Mouse (Mus musculus): ENCODE results near the gene Phlpp2. TPM values are rescaled to one million over a fixed set of nuclear protein-coding genes. Genes with fewer than 3 reads are reported as not detected.

Gene Phlpp2
- total RNA-seq, 1 experiment from 2014 or later: 6.3 TPM

GRCm38 (mm10) chr8:109948285-109948564 lies 79.9 kb downstream of the Phlpp2 start:
- peak; percentile 23 to 26; a peak in 2 of 4 replicates for ATAC-seq (replicated peaks in 1 of 2; ENCODE audit: insufficient read depth in 1 of 2, low FRiP score in 2 of 2, low TSS enrichment in 1 of 2, low read depth in 1 of 2, poor library complexity in 2 of 2, severe bottlenecking in 2 of 2)

GRCm38 (mm10) chr8:109952171-109952570 lies 83.8 kb downstream of the Phlpp2 start:
- ATAC-seq (replicated peaks in 1 of 2; ENCODE audit: insufficient read depth in 1 of 2, low FRiP score in 2 of 2, low TSS enrichment in 1 of 2, low read depth in 1 of 2, poor library complexity in 2 of 2, severe bottlenecking in 2 of 2): no peak

GRCm38 (mm10) chr8:109954486-109954948 lies 86.2 kb downstream of the Phlpp2 start:
- no peak for ATAC-seq (replicated peaks in 1 of 2; ENCODE audit: insufficient read depth in 1 of 2, low FRiP score in 2 of 2, low TSS enrichment in 1 of 2, low read depth in 1 of 2, poor library complexity in 2 of 2, severe bottlenecking in 2 of 2)

GRCm38 (mm10) chr8:109957167-109958028 lies 89.1 kb downstream of the Phlpp2 start:
- ATAC-seq (replicated peaks in 1 of 2; ENCODE audit: insufficient read depth in 1 of 2, low FRiP score in 2 of 2, low TSS enrichment in 1 of 2, low read depth in 1 of 2, poor library complexity in 2 of 2, severe bottlenecking in 2 of 2): peak in 1 of 2 experiments; percentile 24; a peak in 1 of 4 replicates

GRCm38 (mm10) chr8:109958036-109958655 lies 89.8 kb downstream of the Phlpp2 start:
- no peak for ATAC-seq (replicated peaks in 1 of 2; ENCODE audit: insufficient read depth in 1 of 2, low FRiP score in 2 of 2, low TSS enrichment in 1 of 2, low read depth in 1 of 2, poor library complexity in 2 of 2, severe bottlenecking in 2 of 2)

GRCm38 (mm10) chr8:109959112-109959511 lies 90.8 kb downstream of the Phlpp2 start:
- ATAC-seq (replicated peaks in 1 of 2; ENCODE audit: insufficient read depth in 1 of 2, low FRiP score in 2 of 2, low TSS enrichment in 1 of 2, low read depth in 1 of 2, poor library complexity in 2 of 2, severe bottlenecking in 2 of 2): no peak

GRCm38 (mm10) chr8:109961693-109962367 lies 93.5 kb downstream of the Phlpp2 start, which contains the start of gene Marveld3:
TSS of gene Marveld3 (minus strand) at chr8:109962203.
- ATAC-seq (replicated peaks in 1 of 2; ENCODE audit: insufficient read depth in 1 of 2, low FRiP score in 2 of 2, low TSS enrichment in 1 of 2, low read depth in 1 of 2, poor library complexity in 2 of 2, severe bottlenecking in 2 of 2): peak; percentile 20 to 66; a peak in 2 of 4 replicates

- ATAC-seq (replicated peaks in 1 of 2; ENCODE audit: insufficient read depth in 1 of 2, low FRiP score in 2 of 2, low TSS enrichment in 1 of 2, low read depth in 1 of 2, poor library complexity in 2 of 2, severe bottlenecking in 2 of 2): no peak
Measured at GRCm38 (mm10) chr8:109962896-109963295, 94.6 kb downstream of the Phlpp2 start.

GRCm38 (mm10) chr8:109963421-109963820 lies 95.1 kb downstream of the Phlpp2 start:
- no peak for ATAC-seq (replicated peaks in 1 of 2; ENCODE audit: insufficient read depth in 1 of 2, low FRiP score in 2 of 2, low TSS enrichment in 1 of 2, low read depth in 1 of 2, poor library complexity in 2 of 2, severe bottlenecking in 2 of 2)

- no peak for ATAC-seq (replicated peaks in 1 of 2; ENCODE audit: insufficient read depth in 1 of 2, low FRiP score in 2 of 2, low TSS enrichment in 1 of 2, low read depth in 1 of 2, poor library complexity in 2 of 2, severe bottlenecking in 2 of 2)
Measured at GRCm38 (mm10) chr8:109964106-109964505, 95.8 kb downstream of the Phlpp2 start.

GRCm38 (mm10) chr8:109968837-109969236 lies 100.5 kb downstream of the Phlpp2 start:
- ATAC-seq (replicated peaks in 1 of 2; ENCODE audit: insufficient read depth in 1 of 2, low FRiP score in 2 of 2, low TSS enrichment in 1 of 2, low read depth in 1 of 2, poor library complexity in 2 of 2, severe bottlenecking in 2 of 2): no peak

GRCm38 (mm10) chr8:109970323-109970722 lies 102.0 kb downstream of the Phlpp2 start:
- ATAC-seq (replicated peaks in 1 of 2; ENCODE audit: insufficient read depth in 1 of 2, low FRiP score in 2 of 2, low TSS enrichment in 1 of 2, low read depth in 1 of 2, poor library complexity in 2 of 2, severe bottlenecking in 2 of 2): peak; percentile 53 to 69

GRCm38 (mm10) chr8:109972901-109973300 lies 104.6 kb downstream of the Phlpp2 start:
- no peak for ATAC-seq (replicated peaks in 1 of 2; ENCODE audit: insufficient read depth in 1 of 2, low FRiP score in 2 of 2, low TSS enrichment in 1 of 2, low read depth in 1 of 2, poor library complexity in 2 of 2, severe bottlenecking in 2 of 2)

GRCm38 (mm10) chr8:109979339-109979738 lies 111.0 kb downstream of the Phlpp2 start:
- ATAC-seq (replicated peaks in 1 of 2; ENCODE audit: insufficient read depth in 1 of 2, low FRiP score in 2 of 2, low TSS enrichment in 1 of 2, low read depth in 1 of 2, poor library complexity in 2 of 2, severe bottlenecking in 2 of 2): no peak

- 0 out of 4 replicates have a peak, but pooled peaks of 1 of the 2 experiments have one; percentile 21 for ATAC-seq (replicated peaks in 1 of 2; ENCODE audit: insufficient read depth in 1 of 2, low FRiP score in 2 of 2, low TSS enrichment in 1 of 2, low read depth in 1 of 2, poor library complexity in 2 of 2, severe bottlenecking in 2 of 2)
Measured at GRCm38 (mm10) chr8:109982386-109983105, 114.2 kb downstream of the Phlpp2 start.

- no peak for ATAC-seq (replicated peaks in 1 of 2; ENCODE audit: insufficient read depth in 1 of 2, low FRiP score in 2 of 2, low TSS enrichment in 1 of 2, low read depth in 1 of 2, poor library complexity in 2 of 2, severe bottlenecking in 2 of 2)
Measured at GRCm38 (mm10) chr8:109983944-109984343, 115.6 kb downstream of the Phlpp2 start.

- no peak for ATAC-seq (replicated peaks in 1 of 2; ENCODE audit: insufficient read depth in 1 of 2, low FRiP score in 2 of 2, low TSS enrichment in 1 of 2, low read depth in 1 of 2, poor library complexity in 2 of 2, severe bottlenecking in 2 of 2)
Measured at GRCm38 (mm10) chr8:109986384-109986783, 118.0 kb downstream of the Phlpp2 start.
